Mouse (Mus musculus) megakaryocyte, embryonic 14.5 days (primary cell): ENCODE results near the gene Ubp1. TPM values are rescaled to one million over a fixed set of nuclear protein-coding genes. Genes with fewer than 3 reads are reported as not detected.
"Not testable (repeated sequence)": the region's sequence is repeated elsewhere in the genome, so short reads cannot be mapped to it uniquely, and the experiment has no call there.

ENCODE experiments used
- H3K27me3 ChIP-seq: replicated peaks from 2 replicates; pipeline ENCODE3; 2012; ENCODE audit warnings: inconsistent platforms
- H3K36me3 ChIP-seq: replicated peaks from 2 replicates; pipeline ENCODE3; 2012; ENCODE audit warnings: low read length, inconsistent platforms, mixed read lengths
- H3K4me1 ChIP-seq: 2 replicates; pipeline ENCODE4 v1.6.1; 2012; ENCODE audit warnings: inconsistent platforms
- H3K4me3 ChIP-seq: replicated peaks from 2 replicates; pipeline ENCODE3; 2012; ENCODE audit warnings: moderate library complexity, mild to moderate bottlenecking, inconsistent platforms
- H3K9me3 ChIP-seq: 2 replicates; pipeline ENCODE4 v1.6.1; 2012; ENCODE audit warnings: inconsistent platforms
- FLI1 ChIP-seq: IDR thresholded peaks from 2 replicates; pipeline ENCODE4 v1.6.1; 2012; ENCODE audit warnings: low read length, inconsistent platforms, mixed read lengths
- GATA1 ChIP-seq: IDR thresholded peaks from 3 replicates; pipeline ENCODE4 v1.6.1; 2012; ENCODE audit warnings: mixed read lengths, low read length, inconsistent platforms, borderline replicate concordance
- polyA plus RNA-seq: library from polyadenylated mRNA; stranded (reverse); fragments of >175 nt; gene quantifications from 2 replicates; pipeline ENCODE4 v1.2.3, GENCODE M21; 2012; ENCODE audit warnings: low replicate concordance; ENCODE audit not compliant: insufficient read depth

Gene Ubp1
- 10.6 and 19.9 TPM in 2 replicates for polyA plus RNA-seq

DNA sequence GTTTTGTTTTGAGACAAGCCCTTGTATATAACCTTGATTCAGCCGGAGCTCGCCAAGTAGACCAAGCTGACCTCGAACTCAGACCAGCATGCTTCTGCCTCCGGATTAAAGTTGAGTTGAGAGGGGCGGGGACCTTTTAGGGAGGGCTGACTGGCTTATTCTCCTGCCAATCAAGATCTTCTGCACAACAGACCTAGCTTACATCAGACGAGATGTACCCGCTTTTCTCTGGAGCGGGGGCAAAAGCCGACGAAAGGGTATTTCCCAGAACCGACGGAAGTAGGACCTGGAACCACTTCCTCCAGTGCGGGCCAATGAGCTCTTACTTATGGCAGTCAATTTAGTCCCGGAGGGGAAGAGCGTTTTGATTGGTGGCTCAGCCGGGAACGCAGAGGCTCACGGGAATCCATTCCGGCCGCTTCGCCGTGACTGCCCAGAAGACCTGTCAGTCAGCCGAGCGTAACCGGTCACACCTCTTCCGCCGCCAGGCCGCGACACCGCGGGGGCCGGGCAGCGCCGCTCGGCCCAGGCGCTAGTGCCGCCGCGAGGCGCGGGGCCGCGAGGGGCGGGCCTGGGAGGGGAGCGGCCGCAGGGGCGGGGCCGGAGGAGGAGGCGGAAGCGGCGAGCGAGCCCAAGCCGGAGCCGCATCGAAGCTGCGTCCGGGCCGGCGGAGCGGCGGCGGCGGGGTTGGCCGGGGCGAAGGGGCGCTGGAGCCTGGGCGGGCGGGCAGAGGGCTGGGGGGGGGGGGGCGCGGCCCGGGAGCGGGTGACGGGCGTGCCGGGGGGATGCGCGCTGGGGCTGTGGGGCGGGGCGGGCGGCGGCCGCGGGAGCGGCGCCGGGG lies at the start of gene Ubp1:
Ubp1 (plus strand) TSS at position 401 of the 841 bp plus-strand sequence.
- peaks cover 7% of the 10 kb centered on the region for H3K36me3 ChIP-seq
- H3K9me3 ChIP-seq: no peaks in the 10 kb centered on the region
- TF ChIP-seq FLI1 (0 out of 2 replicates have a peak, but pooled peaks have one; percentile 54), GATA1 (no peak)
- peaks cover 62% of the 10 kb centered on the region for H3K4me1 ChIP-seq
- peak within 1 kb of the TSS; percentile 96 for H3K4me3 ChIP-seq
- no peaks in the 10 kb centered on the region for H3K27me3 ChIP-seq

DNA sequence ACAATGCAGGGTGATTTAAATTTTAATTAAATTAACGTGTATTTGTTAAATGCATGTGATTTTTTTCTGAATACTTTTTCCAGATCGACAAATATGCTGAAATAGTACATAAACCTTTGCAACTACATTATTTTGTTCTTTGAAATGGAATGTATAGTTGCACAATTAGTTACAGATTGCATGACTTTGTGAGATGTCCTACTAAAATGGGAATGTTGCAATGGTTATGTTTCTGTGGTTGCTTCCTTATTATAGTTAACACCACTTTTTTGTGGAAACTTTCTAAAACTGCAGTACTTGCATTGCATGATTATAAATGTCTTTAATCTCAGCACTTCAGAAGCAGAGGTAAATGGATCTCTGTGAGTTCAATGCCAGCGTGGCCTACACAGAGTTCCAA lies 35.8 kb upstream of the Ubp1 start:
- Histone ChIP-seq H3K4me1 (no peaks in the 10 kb centered on the region), H3K4me3 (no peak overlapping the region), H3K9me3 (no peaks in the 10 kb centered on the region), H3K27me3 (no peaks in the 10 kb centered on the region), H3K36me3 (peaks cover 85% of the 10 kb centered on the region)
- TF ChIP-seq FLI1 (no peak), GATA1 (no peak)

DNA sequence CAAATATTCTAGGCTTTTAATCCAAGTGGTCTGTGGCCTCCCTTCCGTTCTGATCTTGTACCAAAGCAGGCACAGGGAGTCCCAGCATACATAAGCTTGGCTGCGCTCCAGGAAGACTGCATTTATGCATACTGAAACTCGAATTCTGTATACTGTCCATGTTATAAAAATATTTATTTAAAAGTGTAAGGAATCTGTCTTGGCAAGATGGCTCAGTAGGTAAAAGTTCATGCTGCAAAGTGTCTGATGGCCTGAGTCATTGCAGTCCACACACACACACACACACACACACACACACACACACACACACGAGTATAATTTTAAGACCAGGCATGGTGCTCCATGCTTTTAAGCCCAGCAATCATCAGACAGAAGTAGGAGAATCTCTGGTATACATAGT lies 27.6 kb upstream of the Ubp1 start:
- TF ChIP-seq FLI1 (no peak), GATA1 (no peak)
- no peaks in the 10 kb centered on the region for H3K27me3 ChIP-seq

DNA sequence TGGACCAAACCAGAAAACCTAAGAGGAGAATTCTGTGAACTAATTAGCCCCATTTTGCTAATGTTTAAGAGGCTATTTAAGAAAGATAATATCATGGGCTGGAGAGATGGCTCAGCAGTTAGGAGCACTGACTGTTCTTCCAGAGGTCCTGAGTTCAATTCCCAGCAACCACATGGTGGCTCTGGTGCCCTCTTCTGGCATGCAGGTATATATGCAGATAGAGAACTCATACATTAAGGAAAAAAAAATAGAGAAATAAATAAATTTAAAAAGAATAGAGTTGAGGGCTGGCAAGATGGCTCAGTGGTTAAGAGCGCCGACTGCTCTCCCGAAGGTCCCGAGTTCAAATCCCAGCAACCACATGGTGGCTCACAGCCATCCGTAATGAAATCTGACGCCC lies 26.4 kb upstream of the Ubp1 start:
- not testable (repeated sequence) for H3K9me3 ChIP-seq, H3K4me3 ChIP-seq, H3K27me3 ChIP-seq, H3K4me1 ChIP-seq
- peaks cover 94% of the 10 kb centered on the region for H3K36me3 ChIP-seq

More for the DNA sequence above, 27.6 kb upstream of the Ubp1 start:
- no peak overlapping the region for H3K4me3 ChIP-seq
- H3K9me3 ChIP-seq: no peaks in the 10 kb centered on the region
- H3K36me3 ChIP-seq: peaks cover 94% of the 10 kb centered on the region
- peaks cover 4% of the 10 kb centered on the region; the same call in 1 of the 2 replicates for H3K4me1 ChIP-seq

DNA sequence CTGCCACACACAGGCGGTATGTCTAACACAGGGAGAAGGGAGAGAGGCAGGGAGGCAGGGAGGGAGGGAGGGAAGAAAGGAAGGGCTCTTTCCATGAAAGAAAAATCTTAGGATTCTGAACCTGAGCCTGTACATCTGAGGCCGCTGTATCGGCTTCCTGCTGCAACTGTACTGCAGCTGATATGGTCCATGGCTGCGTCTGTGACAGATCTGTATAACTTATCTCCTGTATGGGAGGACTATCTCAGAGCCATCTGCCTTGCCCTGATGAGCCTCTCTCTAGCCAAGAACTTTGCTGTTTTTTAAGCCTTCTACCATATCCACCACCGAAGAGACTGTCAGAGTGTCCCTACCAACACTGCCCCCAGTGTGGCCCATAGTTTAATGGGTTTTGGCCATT lies 14.9 kb upstream of the Ubp1 start:
- H3K4me1 ChIP-seq: no peaks in the 10 kb centered on the region
- no peak overlapping the region for H3K4me3 ChIP-seq
- H3K36me3 ChIP-seq: peaks cover 79% of the 10 kb centered on the region
- TF ChIP-seq FLI1 (no peak), GATA1 (no peak)
- no peaks in the 10 kb centered on the region for H3K27me3 ChIP-seq
- no peaks in the 10 kb centered on the region for H3K9me3 ChIP-seq

DNA sequence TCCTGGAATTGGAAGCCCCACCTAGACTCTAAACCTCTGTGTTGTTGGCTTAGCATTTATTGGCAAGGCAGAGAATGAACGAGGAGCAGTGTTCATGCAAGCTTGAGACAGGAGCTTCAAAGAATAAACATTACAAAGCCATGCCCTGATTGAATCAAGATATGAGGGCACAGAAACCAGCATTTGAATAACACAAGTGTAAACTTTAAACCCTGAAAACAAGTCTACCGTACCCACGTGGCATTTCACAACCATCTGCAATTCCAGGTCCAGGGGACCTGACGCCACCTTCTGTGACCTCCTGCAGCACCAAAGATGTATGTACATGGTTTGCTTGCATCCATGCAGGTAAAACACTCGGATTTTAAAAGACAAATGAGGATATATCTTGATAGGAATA lies 8.1 kb upstream of the Ubp1 start:
- H3K9me3 ChIP-seq: no peaks in the 10 kb centered on the region
- TF ChIP-seq FLI1 (no peak), GATA1 (no peak)
- peaks cover 61% of the 10 kb centered on the region for H3K36me3 ChIP-seq
- no peak overlapping the region for H3K4me3 ChIP-seq
- H3K27me3 ChIP-seq: no peaks in the 10 kb centered on the region
- H3K4me1 ChIP-seq: peaks cover 4% of the 10 kb centered on the region; the same call in 1 of the 2 replicates

DNA sequence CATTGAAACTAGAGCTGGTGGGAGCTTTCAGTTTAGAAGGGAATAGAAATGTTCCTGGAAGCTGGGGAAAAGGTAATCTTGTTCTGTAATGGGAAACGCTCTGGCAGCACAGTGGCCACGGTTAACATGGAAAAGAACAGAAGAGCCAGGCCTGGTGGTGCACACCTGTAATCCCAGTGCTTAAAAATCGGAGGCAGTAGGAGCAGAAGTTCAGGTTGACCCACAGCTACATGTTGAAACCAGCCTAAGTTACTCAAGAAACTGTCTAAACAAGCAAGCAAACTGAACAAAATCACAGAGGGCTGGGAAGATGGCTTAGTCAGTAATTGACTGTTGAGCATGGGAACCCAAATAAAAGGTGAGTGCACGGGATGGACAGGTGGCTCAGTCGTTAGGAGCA lies 5.9 kb upstream of the Ubp1 start:
- Histone ChIP-seq H3K27me3 (no peaks in the 10 kb centered on the region), H3K36me3 (peaks cover 44% of the 10 kb centered on the region), H3K9me3 (no peaks in the 10 kb centered on the region), H3K4me3 (no peak overlapping the region), H3K4me1 (peaks cover 24% of the 10 kb centered on the region)
- TF ChIP-seq GATA1: no peak
- no peak for TF ChIP-seq FLI1

DNA sequence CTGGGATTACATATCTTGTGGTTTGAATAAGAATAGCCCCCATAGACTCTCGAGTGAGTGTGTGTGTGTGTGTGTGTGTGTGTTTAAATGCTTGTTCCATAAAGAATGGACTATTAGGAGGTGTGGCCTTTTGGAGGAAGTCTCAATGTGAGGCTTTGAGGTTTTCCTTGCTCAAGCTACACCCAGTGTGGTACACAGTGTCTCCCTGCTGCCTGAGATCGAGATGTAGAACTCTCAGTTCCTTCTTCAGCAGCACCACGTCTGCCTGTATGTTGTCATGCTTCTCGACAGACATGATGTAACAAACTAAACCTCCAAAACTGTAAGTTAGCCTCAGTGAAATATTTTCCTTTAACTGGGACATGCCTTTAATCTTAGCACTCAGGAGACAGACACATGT lies 2.1 kb upstream of the Ubp1 start:
- H3K9me3 ChIP-seq: no peaks in the 10 kb centered on the region
- H3K27me3 ChIP-seq: no peaks in the 10 kb centered on the region
- peaks cover 16% of the 10 kb centered on the region for H3K36me3 ChIP-seq
- peaks cover 41% of the 10 kb centered on the region for H3K4me1 ChIP-seq
- H3K4me3 ChIP-seq: peak overlapping the region; percentile 75
- TF ChIP-seq FLI1 (no peak), GATA1 (no peak)

DNA sequence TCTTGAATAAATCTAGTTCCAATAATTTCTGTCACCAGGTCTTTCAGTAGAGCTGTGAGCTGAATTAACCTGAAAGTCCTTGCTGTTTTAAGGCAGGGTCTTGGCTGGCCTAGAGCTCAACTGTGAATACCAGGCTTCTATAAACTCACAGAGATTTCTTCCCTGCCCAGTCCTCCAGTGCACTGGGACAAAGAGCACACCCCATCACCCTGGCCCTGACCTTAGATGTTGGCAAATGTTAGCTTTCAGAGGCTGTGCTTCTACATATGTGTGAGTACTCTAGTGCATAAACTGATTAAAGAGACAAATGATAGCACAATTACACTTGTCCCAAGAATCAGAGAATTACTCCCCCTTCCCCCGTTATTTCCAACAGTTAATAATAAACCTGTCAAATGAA lies 1.1 kb upstream of the Ubp1 start:
- H3K9me3 ChIP-seq: no peaks in the 10 kb centered on the region
- H3K27me3 ChIP-seq: no peaks in the 10 kb centered on the region
- H3K36me3 ChIP-seq: peaks cover 5% of the 10 kb centered on the region
- peaks cover 51% of the 10 kb centered on the region for H3K4me1 ChIP-seq
- peak overlapping the region; percentile 48 for H3K4me3 ChIP-seq
- no peak for TF ChIP-seq GATA1
- no peak for TF ChIP-seq FLI1

DNA sequence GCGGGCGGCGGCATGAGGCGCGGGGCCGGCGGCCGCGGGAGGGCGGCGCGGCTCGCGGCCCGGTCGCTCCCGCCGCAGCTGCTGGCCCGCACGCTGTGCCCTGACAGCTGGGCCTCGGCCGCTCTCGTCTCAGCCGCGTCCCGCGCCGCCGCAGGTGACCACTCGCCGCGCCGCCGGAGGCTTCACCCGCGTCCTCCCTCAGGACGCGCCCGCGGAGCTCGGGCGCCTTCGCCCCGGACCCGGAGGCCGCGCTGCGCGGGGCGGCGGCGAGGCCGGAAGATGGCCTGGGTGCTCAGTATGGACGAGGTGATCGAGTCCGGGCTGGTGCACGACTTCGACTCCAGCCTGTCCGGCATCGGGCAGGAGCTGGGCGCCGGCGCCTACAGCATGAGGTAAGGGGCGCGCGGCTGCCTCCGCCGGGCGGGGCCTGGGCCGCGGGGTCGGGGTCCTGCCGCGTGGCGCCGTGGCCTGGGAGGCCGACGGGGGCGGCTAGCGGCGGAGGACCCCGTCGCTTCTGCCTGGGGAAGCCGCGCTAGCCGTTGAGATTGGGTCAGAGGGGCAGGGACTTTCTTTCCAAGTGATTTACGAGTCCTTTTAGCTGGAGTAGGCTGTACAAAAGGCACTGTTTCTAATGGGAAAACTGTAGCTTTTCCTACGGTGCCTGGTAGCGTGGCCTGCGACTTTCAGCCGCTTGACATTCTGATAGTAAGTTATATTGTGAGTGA lies 803 bp downstream of the Ubp1 start:
- H3K27me3 ChIP-seq: no peaks in the 10 kb centered on the region
- H3K36me3 ChIP-seq: peaks cover 13% of the 10 kb centered on the region
- no peaks in the 10 kb centered on the region for H3K9me3 ChIP-seq
- H3K4me1 ChIP-seq: peaks cover 70% of the 10 kb centered on the region
- H3K4me3 ChIP-seq: peak overlapping the region; percentile 96
- TF ChIP-seq FLI1 (no peak), GATA1 (no peak)
